Mouse (Mus musculus) neural tube, embryonic 11.5 days (tissue): ENCODE data around the gene Gm13285. TPM values are rescaled to one million over a fixed set of nuclear protein-coding genes. Genes with fewer than 3 reads are reported as not detected.
A peak's percentile ranks its signal among the peaks of the same experiment; 100 is the strongest.
"Not testable (repeated sequence)": the region's sequence is repeated elsewhere in the genome, so short reads cannot be mapped to it uniquely, and the experiment has no call there.

Experiments used
- ATAC-seq: fragments of 200-750 bp; cut with Nextera tagmentation; 2 replicates; pipeline ENCODE4 v1.8.0; 2017; ENCODE audit warnings: moderate number of reproducible peaks, mild to moderate bottlenecking, moderate TSS enrichment, moderate library complexity; ENCODE audit not compliant: insufficient read depth, low FRiP score, low TSS enrichment
- DNase-seq: peaks from one replicate; pipeline ENCODE4 v3.0.0-alpha.2; 2015; ENCODE audit warnings: low spot score
- H3K27ac ChIP-seq: fragments of 300-500 bp; sonication (generic); 2 replicates; pipeline ENCODE4 v1.5.1; 2014; ENCODE audit warnings: low read depth, mild to moderate bottlenecking, low read length
- H3K27me3 ChIP-seq: fragments of 300-500 bp; sonication (generic); 2 replicates; pipeline ENCODE4 v1.6.1; 2014; ENCODE audit warnings: mild to moderate bottlenecking, low read length, mixed read lengths; ENCODE audit not compliant: control insufficient read depth, insufficient read depth
- H3K36me3 ChIP-seq: fragments of 300-500 bp; sonication (generic); 2 replicates; pipeline ENCODE4 v1.6.1; 2014; ENCODE audit warnings: mild to moderate bottlenecking, low read length, moderate library complexity, mixed read lengths; ENCODE audit not compliant: control insufficient read depth, insufficient read depth
- H3K4me1 ChIP-seq: fragments of 300-500 bp; sonication (generic); 2 replicates; pipeline ENCODE4 v1.6.1; 2014; ENCODE audit warnings: low read length, mixed read lengths; ENCODE audit not compliant: control insufficient read depth, insufficient read depth
- H3K4me2 ChIP-seq: fragments of 300-500 bp; sonication (generic); 2 replicates; pipeline ENCODE4 v1.6.1; 2014; ENCODE audit warnings: low read depth, mild to moderate bottlenecking, moderate library complexity
- H3K4me3 ChIP-seq: fragments of 300-500 bp; sonication (generic); 2 replicates; pipeline ENCODE4 v1.5.1; 2014; ENCODE audit warnings: low read depth, low read length
- H3K9ac ChIP-seq: fragments of 300-500 bp; sonication (generic); 2 replicates; pipeline ENCODE4 v1.6.1; 2014; ENCODE audit warnings: mild to moderate bottlenecking, low read length
- H3K9me3 ChIP-seq: fragments of 300-500 bp; sonication (generic); 2 replicates; pipeline ENCODE4 v1.6.1; 2016; ENCODE audit warnings: low read length; ENCODE audit not compliant: control insufficient read depth
- WGBS: fragments of 180-500 bp; shearing (Covaris S2); extraction: QIAGEN DNeasy Blood & Tissue Kit; methylation state at CpG from one replicate; pipeline ENCODE4 v1.1.7; 2014; 5-methylcytosine and 5-hydroxymethylcytosine counted together
- polyA plus RNA-seq: library from polyadenylated mRNA; unstranded; fragments of >200 nt; fragmentation: Nextera tagmentation; extraction: Ambion mirVana; gene quantifications from 2 replicates; pipeline ENCODE4 v1.2.1, GENCODE M21; 2014

The Gm13285 gene
- 0.19 TPM in 1 of 2 replicates, not detected in the other for polyA plus RNA-seq

GRCm38 (mm10) chr4:88799365-88799764 is at the start of gene Gm13285:
Gm13285 (plus strand) TSS chr4:88799665.
- not testable (repeated sequence) for H3K9ac ChIP-seq, H3K27ac ChIP-seq, DNase-seq, H3K4me2 ChIP-seq, ATAC-seq, H3K4me1 ChIP-seq, H3K4me3 ChIP-seq, H3K27me3 ChIP-seq, H3K36me3 ChIP-seq, H3K9me3 ChIP-seq
- 10% methylated on average over 2 of the region's 7 CpGs for WGBS

GRCm38 (mm10) chr4:88749926-88750325 is 49.5 kb upstream of the Gm13285 start:
- Histone ChIP-seq H3K9ac (no peak overlapping the region), H3K4me2 (no peak overlapping the region), H3K4me3 (no peak overlapping the region), H3K27me3 (no peaks in the 10 kb centered on the region), H3K27ac (no peak overlapping the region), H3K36me3 (no peaks in the 10 kb centered on the region), H3K4me1 (no peaks in the 10 kb centered on the region), H3K9me3 (no peaks in the 10 kb centered on the region)
- ATAC-seq (no peak), DNase-seq (no peak)
- 54% methylated on average over 6 of the region's 6 CpGs for WGBS

GRCm38 (mm10) chr4:88754818-88755340 is 44.6 kb upstream of the Gm13285 start, which contains the start of gene Gm13271:
Gm13271 (plus strand) TSS chr4:88754868.
- not testable (repeated sequence) for H3K4me2 ChIP-seq, H3K9ac ChIP-seq, DNase-seq, H3K27ac ChIP-seq, H3K4me1 ChIP-seq, H3K27me3 ChIP-seq, H3K36me3 ChIP-seq, H3K4me3 ChIP-seq, H3K9me3 ChIP-seq, ATAC-seq
- 90% methylated on average over 12 of the region's 15 CpGs for whole genome bisulfite sequencing

GRCm38 (mm10) chr4:88756581-88757513 is 42.6 kb upstream of the Gm13285 start:
- ATAC-seq, H3K9me3 ChIP-seq, H3K4me1 ChIP-seq, H3K36me3 ChIP-seq, H3K27me3 ChIP-seq: not testable (repeated sequence)
- H3K4me3 ChIP-seq, result peak overlapping the region; percentile 30
- peak overlapping the region; percentile 3 for H3K9ac ChIP-seq
- WGBS, result 14% methylated on average over 28 of the region's 31 CpGs
- peak overlapping the region; percentile 67 for H3K27ac ChIP-seq
- H3K4me2 ChIP-seq, result peak overlapping the region; percentile 49
- peak; percentile 35 for DNase-seq

GRCm38 (mm10) chr4:88757628-88758031 is 41.8 kb upstream of the Gm13285 start:
- not testable (repeated sequence) for H3K36me3 ChIP-seq, H3K4me1 ChIP-seq, H3K9ac ChIP-seq, H3K9me3 ChIP-seq, H3K27me3 ChIP-seq
- 0% methylated on average over 19 of the region's 21 CpGs for WGBS
- peak overlapping the region; percentile 30 for H3K4me3 ChIP-seq
- DNase-seq, result peak; percentile 87
- ATAC-seq, result peak; percentile 100
- H3K27ac ChIP-seq, result peak overlapping the region; percentile 67
- H3K4me2 ChIP-seq, result peak overlapping the region; percentile 49

- not testable (repeated sequence) for H3K36me3 ChIP-seq, H3K9me3 ChIP-seq, H3K4me2 ChIP-seq, H3K9ac ChIP-seq, H3K4me1 ChIP-seq, DNase-seq, H3K27ac ChIP-seq, H3K27me3 ChIP-seq, H3K4me3 ChIP-seq, ATAC-seq
- WGBS, result 85% methylated on average over 9 of the region's 9 CpGs
Measured at GRCm38 (mm10) chr4:88758751-88759150, 40.7 kb upstream of the Gm13285 start.

- H3K9me3 ChIP-seq, ATAC-seq, H3K36me3 ChIP-seq, H3K9ac ChIP-seq, H3K4me1 ChIP-seq, H3K27ac ChIP-seq, H3K27me3 ChIP-seq, DNase-seq: not testable (repeated sequence)
- WGBS, result 36% methylated on average over 6 of the region's 14 CpGs
- Histone ChIP-seq H3K4me3 (peak within 1 kb of the TSS; percentile 12; the same call in 1 of the 2 replicates), H3K4me2 (peak within 1 kb of the TSS; percentile 32)
Measured at GRCm38 (mm10) chr4:88759610-88760268, 39.7 kb upstream of the Gm13285 start, which contains the start of gene Gm13283. Gm13283 (plus strand) TSS chr4:88760119.

GRCm38 (mm10) chr4:88760431-88760830 is 39.0 kb upstream of the Gm13285 start:
- H3K4me2 ChIP-seq, result peak overlapping the region; percentile 32
- not testable (repeated sequence) for H3K9ac ChIP-seq, H3K36me3 ChIP-seq, H3K9me3 ChIP-seq, H3K27ac ChIP-seq, H3K4me1 ChIP-seq, ATAC-seq, H3K27me3 ChIP-seq
- 0% methylated on average over 18 of the region's 28 CpGs for WGBS
- peak; percentile 80 for DNase-seq
- peak overlapping the region; percentile 12; the same call in 1 of the 2 replicates for H3K4me3 ChIP-seq
